ENCODE assay signal across 8 mouse cellular contexts in the genomic region with DNA sequence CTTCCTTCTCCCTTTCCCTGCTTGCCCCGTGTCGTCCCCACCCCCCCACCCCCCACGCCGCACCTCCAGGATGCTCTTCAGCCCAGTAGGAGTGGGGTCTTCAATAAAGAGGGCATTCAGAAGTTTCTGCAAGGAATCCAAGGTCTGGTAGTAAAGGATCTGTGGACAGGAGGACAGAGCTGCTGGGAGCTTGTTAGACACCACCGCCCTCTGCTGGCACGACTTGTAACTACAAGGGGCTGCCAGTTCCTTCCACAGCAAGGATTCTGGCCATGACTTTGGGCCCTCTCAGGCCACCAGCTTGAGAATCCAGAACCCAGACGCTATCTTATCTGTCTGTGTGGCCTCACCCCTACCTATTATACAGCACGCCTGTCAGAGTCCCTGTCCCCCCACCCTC. TPM values are rescaled to one million over a fixed set of nuclear protein-coding genes. Genes with fewer than 3 reads are reported as not detected.
DNase-seq lines count a peak whose midpoint lies in the region; ATAC-seq and TF ChIP-seq lines count a peak whose summit lies in the region.

No protein-coding gene starts in this region.

- WGBS in limb, embryonic 10.5 days: 3% methylated on average over 8 of the region's 8 CpGs
- 3% methylated on average over 8 of the region's 8 CpGs for WGBS in midbrain, embryonic 12.5 days
- WGBS in small intestine, adult 2 months: 1% methylated on average over 8 of the region's 8 CpGs

- H3K4me1 ChIP-seq in limb, embryonic 10.5 days: peaks cover 4% of the 10 kb centered on the region
- peaks cover 14% of the 10 kb centered on the region for H3K4me1 ChIP-seq in midbrain, embryonic 12.5 days
- peaks cover 6% of the 10 kb centered on the region for H3K4me1 ChIP-seq in small intestine, adult 2 months (ENCODE audit: control insufficient read depth, insufficient read depth, insufficient read length, low read length)

- no peaks in the 10 kb centered on the region for H3K36me3 ChIP-seq in limb, embryonic 10.5 days
- no peaks in the 10 kb centered on the region for H3K36me3 ChIP-seq in midbrain, embryonic 12.5 days
- H3K36me3 ChIP-seq in small intestine, adult 2 months (ENCODE audit: control insufficient read depth, insufficient read depth, low read length): no peaks in the 10 kb centered on the region

- peak overlapping the region; percentile 20; the same call in 1 of the 2 replicates for H3K4me3 ChIP-seq in limb, embryonic 10.5 days
- no peak overlapping the region for H3K4me3 ChIP-seq in midbrain, embryonic 12.5 days
- no peak overlapping the region for H3K4me3 ChIP-seq in small intestine, adult 2 months (ENCODE audit: low read depth, low read length)

- H3K27me3 ChIP-seq in limb, embryonic 10.5 days (ENCODE audit: low read depth, poor library complexity, severe bottlenecking): 0 out of 2 replicates have a peak, but pooled peaks cover 3% of the 10 kb centered on the region
- H3K27me3 ChIP-seq in midbrain, embryonic 12.5 days: peaks cover 15% of the 10 kb centered on the region; the same call in 1 of the 2 replicates
- no peaks in the 10 kb centered on the region for H3K27me3 ChIP-seq in small intestine, adult 2 months (ENCODE audit: control insufficient read depth, insufficient read depth, low read length)

- H3K9me3 ChIP-seq in limb, embryonic 10.5 days (replicated peaks): no peaks in the 10 kb centered on the region
- no peaks in the 10 kb centered on the region for H3K9me3 ChIP-seq in midbrain, embryonic 12.5 days

- no peak for TF ChIP-seq POLR2A in small intestine, adult 2 months (IDR thresholded peaks at IDR 0.05; ENCODE audit: low read depth, low read length)

- H3K4me2 ChIP-seq in midbrain, embryonic 12.5 days (replicated peaks): peak overlapping the region; percentile 11; the same call in 1 of the 2 replicates

- no peak overlapping the region for H3K9ac ChIP-seq in midbrain, embryonic 12.5 days (replicated peaks)

- TF ChIP-seq CTCF in small intestine, adult 2 months (IDR thresholded peaks at IDR 0.05; ENCODE audit: extremely low read depth, insufficient read length, insufficient replicate concordance, low read depth, low read length): peak; percentile 87; the same call in 1 of the 2 replicates

- no peak for ATAC-seq in midbrain, embryonic 12.5 days (ENCODE audit: low FRiP score, low read depth)
- ATAC-seq in activated CD4-positive, CD25-positive, alpha-beta regulatory T cell, adult 4 months: no peak

- peak; percentile 82 for DNase-seq in adrenal gland, adult 2 months
- peak; percentile 87 for DNase-seq in embryo, embryonic 10 days (ENCODE audit: low spot score)
- DNase-seq in gastrocnemius, postnatal 4 days (ENCODE audit: low spot score in 2 of 2): peak; percentile 74 to 79
- DNase-seq in kidney, adult 18-20 months: peak; percentile 82
- peak; percentile 91 for DNase-seq in limb, embryonic 10.5 days (ENCODE audit: low spot score)

- peak overlapping the region; percentile 51; the same call in 1 of the 2 replicates for H3K27ac ChIP-seq in limb, embryonic 10.5 days
- no peak overlapping the region for H3K27ac ChIP-seq in midbrain, embryonic 12.5 days (replicated peaks)
- 0 out of 2 replicates have a peak overlapping the region, but pooled peaks have one; percentile 43 for H3K27ac ChIP-seq in small intestine, adult 2 months (ENCODE audit: insufficient read depth, low read depth, low read length)

RNA-seq across cellular contexts. Expression of gene Mroh7, which starts 22.3 kb away (rescaled TPM):
- total RNA-seq in adrenal gland, adult 2 months (2021): 1 to 10 TPM in 1 of 2 experiments, under 1 TPM in 1; 0.83 to 1.4 TPM
- polyA plus RNA-seq in adrenal gland, adult 2 months (2012; rRNA removed): 3.1 and 5.1 TPM in 2 replicates
- 1 to 10 TPM in 1 of 2 experiments, under 1 TPM in 1; 0.52 to 1.2 TPM for total RNA-seq in gastrocnemius, postnatal 4 days (2021)
- polyA plus RNA-seq in limb, embryonic 10.5 days (2016; fragmentation: Nextera tagmentation; extraction: Ambion mirVana): 0.04 and 0.05 TPM in 2 replicates
- polyA plus RNA-seq in midbrain, embryonic 12.5 days (2016; fragmentation: Nextera tagmentation; extraction: Ambion mirVana): 0.08 TPM in 1 of 2 replicates, not detected in the other
- polyA plus RNA-seq in small intestine, adult 2 months (2012; rRNA removed): 1.0 and 17.2 TPM in 2 replicates
- polyA plus RNA-seq in activated CD4-positive, CD25-positive, alpha-beta regulatory T cell, adult 4 months (2017; shearing (Covaris generic)): not detected

RNA-seq across cellular contexts. Expression of gene Fam151a, which starts 25.3 kb away (rescaled TPM):
- under 1 TPM; 0.23 to 0.45 TPM for total RNA-seq in adrenal gland, adult 2 months (2021)
- 0.18 TPM in 1 of 2 replicates, not detected in the other for polyA plus RNA-seq in adrenal gland, adult 2 months (2012; rRNA removed)
- total RNA-seq in gastrocnemius, postnatal 4 days (2021): not detected
- polyA plus RNA-seq in limb, embryonic 10.5 days (2016; fragmentation: Nextera tagmentation; extraction: Ambion mirVana): 0.09 and 0.13 TPM in 2 replicates
- not detected in 2 replicates for polyA plus RNA-seq in midbrain, embryonic 12.5 days (2016; fragmentation: Nextera tagmentation; extraction: Ambion mirVana)
- polyA plus RNA-seq in small intestine, adult 2 months (2012; rRNA removed): 1.4 and 449 TPM in 2 replicates
- polyA plus RNA-seq in activated CD4-positive, CD25-positive, alpha-beta regulatory T cell, adult 4 months (2017; shearing (Covaris generic)): not detected

RNA-seq across cellular contexts. Expression of gene Ttc4, which starts 29.7 kb away (rescaled TPM):
- total RNA-seq in adrenal gland, adult 2 months (2021): 10 to 100 TPM; 21.2 to 27.5 TPM
- 28.3 and 28.6 TPM in 2 replicates for polyA plus RNA-seq in adrenal gland, adult 2 months (2012; rRNA removed)
- total RNA-seq in gastrocnemius, postnatal 4 days (2021): 10 to 100 TPM; 28.8 to 32.3 TPM
- 110 and 132 TPM in 2 replicates for polyA plus RNA-seq in limb, embryonic 10.5 days (2016; fragmentation: Nextera tagmentation; extraction: Ambion mirVana)
- 101 and 107 TPM in 2 replicates for polyA plus RNA-seq in midbrain, embryonic 12.5 days (2016; fragmentation: Nextera tagmentation; extraction: Ambion mirVana)
- polyA plus RNA-seq in small intestine, adult 2 months (2012; rRNA removed): 16.9 and 41.4 TPM in 2 replicates
- 10 to 100 TPM; 49.3 to 49.9 TPM for polyA plus RNA-seq in activated CD4-positive, CD25-positive, alpha-beta regulatory T cell, adult 4 months (2017; shearing (Covaris generic))

RNA-seq across cellular contexts. Expression of gene Pars2, which starts 57.5 kb away (rescaled TPM):
- 1 to 10 TPM; 3.6 to 8.9 TPM for total RNA-seq in adrenal gland, adult 2 months (2021)
- polyA plus RNA-seq in adrenal gland, adult 2 months (2012; rRNA removed): 5.2 and 10.3 TPM in 2 replicates
- 1 to 10 TPM; 5.2 to 6.4 TPM for total RNA-seq in gastrocnemius, postnatal 4 days (2021)
- 18.8 and 20.2 TPM in 2 replicates for polyA plus RNA-seq in limb, embryonic 10.5 days (2016; fragmentation: Nextera tagmentation; extraction: Ambion mirVana)
- polyA plus RNA-seq in midbrain, embryonic 12.5 days (2016; fragmentation: Nextera tagmentation; extraction: Ambion mirVana): 12.0 and 13.3 TPM in 2 replicates
- polyA plus RNA-seq in small intestine, adult 2 months (2012; rRNA removed): 5.6 and 7.5 TPM in 2 replicates
- 10 to 100 TPM; 10.6 to 13.0 TPM for polyA plus RNA-seq in activated CD4-positive, CD25-positive, alpha-beta regulatory T cell, adult 4 months (2017; shearing (Covaris generic))
